Mouse (Mus musculus): Measurements from ENCODE around the gene Alkbh1. TPM values are rescaled to one million over a fixed set of nuclear protein-coding genes. Genes with fewer than 3 reads are reported as not detected.

Alkbh1 gene
- total and polyA plus RNA-seq, 2 experiments from 2014 or later, result 20.3 to 36.8 TPM

- DNase-seq (ENCODE audit: low spot score) (no peak), ATAC-seq (ENCODE audit: low FRiP score) (no peak)
- Histone ChIP-seq H3K27ac (ENCODE audit: low read depth, low read length) (no peak overlapping the region), H3K36me3 (ENCODE audit: insufficient read depth, low read length) (no peaks in the 10 kb centered on the region), H3K9ac (replicated peaks; ENCODE audit: low read length, poor library complexity, severe bottlenecking) (no peak overlapping the region), H3K9me3 (ENCODE audit: low read length) (no peaks in the 10 kb centered on the region), H3K4me1 (ENCODE audit: insufficient read depth, low read length) (peaks cover 11% of the 10 kb centered on the region; the same call in 1 of the 2 replicates), H3K27me3 (ENCODE audit: insufficient read depth, low read length) (no peaks in the 10 kb centered on the region), H3K4me3 (ENCODE audit: low read depth, low read length) (no peak overlapping the region), H3K4me2 (ENCODE audit: low read depth, low read length, poor library complexity, severe bottlenecking) (no peak overlapping the region)
- 69% methylated on average over 3 of the region's 3 CpGs for WGBS
- no peak for TF ChIP-seq CTCF (IDR thresholded peaks at IDR 0.05)
Measured at GRCm38 (mm10) chr12:87389231-87389630, 54.6 kb downstream of the Alkbh1 start.

- Histone ChIP-seq H3K27me3 (ENCODE audit: insufficient read depth, low read length) (no peaks in the 10 kb centered on the region), H3K4me3 (ENCODE audit: low read depth, low read length) (peak within 1 kb of the TSS; percentile 95), H3K4me2 (ENCODE audit: low read depth, low read length, poor library complexity, severe bottlenecking) (peak within 1 kb of the TSS; percentile 84), H3K9me3 (ENCODE audit: low read length) (no peaks in the 10 kb centered on the region), H3K27ac (ENCODE audit: low read depth, low read length) (peak within 1 kb of the TSS; percentile 75), H3K4me1 (ENCODE audit: insufficient read depth, low read length) (peaks cover 11% of the 10 kb centered on the region; the same call in 1 of the 2 replicates), H3K36me3 (ENCODE audit: insufficient read depth, low read length) (no peaks in the 10 kb centered on the region), H3K9ac (replicated peaks; ENCODE audit: low read length, poor library complexity, severe bottlenecking) (peak within 1 kb of the TSS; percentile 91)
- under 1% methylated on average over 45 of the region's 45 CpGs for WGBS
- peak; percentile 99 for ATAC-seq (ENCODE audit: low FRiP score)
- peak; percentile 51 for TF ChIP-seq CTCF (IDR thresholded peaks at IDR 0.05)
- peak; percentile 100 for DNase-seq (ENCODE audit: low spot score)
Measured at GRCm38 (mm10) chr12:87388122-87388774, 55.6 kb downstream of the Alkbh1 start, which contains the start of gene Sptlc2. TSS of gene Sptlc2 (minus strand) at chr12:87388355.

- peak overlapping the region; percentile 95 for H3K4me3 ChIP-seq (ENCODE audit: low read depth, low read length)
- H3K4me2 ChIP-seq (ENCODE audit: low read depth, low read length, poor library complexity, severe bottlenecking), result peak overlapping the region; percentile 84
- no peaks in the 10 kb centered on the region for H3K36me3 ChIP-seq (ENCODE audit: insufficient read depth, low read length)
- H3K27me3 ChIP-seq (ENCODE audit: insufficient read depth, low read length), result no peaks in the 10 kb centered on the region
- TF ChIP-seq CTCF (IDR thresholded peaks at IDR 0.05), result no peak
- peak overlapping the region; percentile 91 for H3K9ac ChIP-seq (replicated peaks; ENCODE audit: low read length, poor library complexity, severe bottlenecking)
- H3K27ac ChIP-seq (ENCODE audit: low read depth, low read length), result peak overlapping the region; percentile 75
- WGBS, result 1% methylated on average over 58 of the region's 65 CpGs
- H3K9me3 ChIP-seq (ENCODE audit: low read length), result no peaks in the 10 kb centered on the region
- H3K4me1 ChIP-seq (ENCODE audit: insufficient read depth, low read length), result peaks cover 11% of the 10 kb centered on the region; the same call in 1 of the 2 replicates
- DNase-seq (ENCODE audit: low spot score), result peak; percentile 6
- peak; percentile 39 for ATAC-seq (ENCODE audit: low FRiP score)
Measured at GRCm38 (mm10) chr12:87387171-87388121, 56.4 kb downstream of the Alkbh1 start.

GRCm38 (mm10) chr12:87385051-87385450, 58.8 kb downstream of the Alkbh1 start:
- no peaks in the 10 kb centered on the region for H3K36me3 ChIP-seq (ENCODE audit: insufficient read depth, low read length)
- no peak overlapping the region for H3K4me3 ChIP-seq (ENCODE audit: low read depth, low read length)
- H3K27me3 ChIP-seq (ENCODE audit: insufficient read depth, low read length), result no peaks in the 10 kb centered on the region
- peaks cover 11% of the 10 kb centered on the region; the same call in 1 of the 2 replicates for H3K4me1 ChIP-seq (ENCODE audit: insufficient read depth, low read length)
- ATAC-seq (ENCODE audit: low FRiP score) (no peak), DNase-seq (ENCODE audit: low spot score) (no peak)
- no peak overlapping the region for H3K9ac ChIP-seq (replicated peaks; ENCODE audit: low read length, poor library complexity, severe bottlenecking)
- no peak overlapping the region for H3K4me2 ChIP-seq (ENCODE audit: low read depth, low read length, poor library complexity, severe bottlenecking)
- no peak overlapping the region for H3K27ac ChIP-seq (ENCODE audit: low read depth, low read length)
- H3K9me3 ChIP-seq (ENCODE audit: low read length), result no peaks in the 10 kb centered on the region
- no peak for TF ChIP-seq CTCF (IDR thresholded peaks at IDR 0.05)
- WGBS, result 91% methylated on average over 3 of the region's 3 CpGs

- Histone ChIP-seq H3K27ac (ENCODE audit: low read depth, low read length) (no peak overlapping the region), H3K4me1 (ENCODE audit: insufficient read depth, low read length) (peaks cover 3% of the 10 kb centered on the region; the same call in 1 of the 2 replicates), H3K4me3 (ENCODE audit: low read depth, low read length) (no peak overlapping the region), H3K36me3 (ENCODE audit: insufficient read depth, low read length) (no peaks in the 10 kb centered on the region), H3K4me2 (ENCODE audit: low read depth, low read length, poor library complexity, severe bottlenecking) (no peak overlapping the region), H3K27me3 (ENCODE audit: insufficient read depth, low read length) (no peaks in the 10 kb centered on the region), H3K9me3 (ENCODE audit: low read length) (no peaks in the 10 kb centered on the region), H3K9ac (replicated peaks; ENCODE audit: low read length, poor library complexity, severe bottlenecking) (no peak overlapping the region)
- TF ChIP-seq CTCF (IDR thresholded peaks at IDR 0.05), result no peak
- 72% methylated on average over 2 of the region's 2 CpGs for WGBS
- DNase-seq (ENCODE audit: low spot score) (no peak), ATAC-seq (ENCODE audit: low FRiP score) (no peak)
Measured at GRCm38 (mm10) chr12:87381380-87381682, 62.5 kb downstream of the Alkbh1 start.
